Comparison of ENCODE assay signal across 8 mouse cellular contexts in genomic region chr16:94371301-94371931, GRCm38 (mm10). TPM values are rescaled to one million over a fixed set of nuclear protein-coding genes. Genes with fewer than 3 reads are reported as not detected.
DNase-seq lines count a peak whose midpoint lies in the region; ATAC-seq lines count a peak whose summit lies in the region.

Pigp (minus strand) TSS chr16:94371842.

- no peaks in the 10 kb centered on the region for H3K36me3 ChIP-seq in embryonic facial prominence, embryonic 12.5 days
- peaks cover 2% of the 10 kb centered on the region; the same call in 1 of the 2 replicates for H3K36me3 ChIP-seq in kidney, embryonic 14.5 days (ENCODE audit: control insufficient read depth, insufficient read depth, low read length)
- H3K36me3 ChIP-seq in liver, embryonic 12.5 days, result no peaks in the 10 kb centered on the region; the same call in 1 of the 2 replicates

- DNase-seq in CD4-positive helper T cell, adult 2 months (ENCODE audit: low read depth, low spot score), result peak; percentile 86
- DNase-seq in adipocyte (ENCODE audit: low spot score), result peak; percentile 87
- peak; percentile 32 to 46 for DNase-seq in heart, adult 9 months (ENCODE audit: low spot score in 2 of 2)
- peak; percentile 85 for DNase-seq in neural tube, embryonic 10.5 days (ENCODE audit: extremely low spot score, low spot score)
- DNase-seq in urinary bladder, postnatal 4 days (ENCODE audit: low spot score in 2 of 2), result peak; percentile 57 to 62

- no peaks in the 10 kb centered on the region for H3K9me3 ChIP-seq in embryonic facial prominence, embryonic 12.5 days
- no peaks in the 10 kb centered on the region for H3K9me3 ChIP-seq in kidney, embryonic 14.5 days (ENCODE audit: control insufficient read depth, low read length)
- no peaks in the 10 kb centered on the region for H3K9me3 ChIP-seq in liver, embryonic 12.5 days (replicated peaks)

- H3K4me2 ChIP-seq in embryonic facial prominence, embryonic 12.5 days (replicated peaks), result peak within 1 kb of the TSS; percentile 67
- peak within 1 kb of the TSS; percentile 57 for H3K4me2 ChIP-seq in kidney, embryonic 14.5 days (replicated peaks; ENCODE audit: low read depth, low read length)
- peak within 1 kb of the TSS; percentile 100 for H3K4me2 ChIP-seq in liver, embryonic 12.5 days

- H3K27ac ChIP-seq in embryonic facial prominence, embryonic 12.5 days, result peak within 1 kb of the TSS; percentile 97
- peak within 1 kb of the TSS; percentile 92 for H3K27ac ChIP-seq in kidney, embryonic 14.5 days (ENCODE audit: low read depth, low read length)
- H3K27ac ChIP-seq in liver, embryonic 12.5 days, result peak within 1 kb of the TSS; percentile 86

- under 1% methylated on average over 41 of the region's 43 CpGs for whole genome bisulfite sequencing in embryonic facial prominence, embryonic 12.5 days
- under 1% methylated on average over 43 of the region's 43 CpGs for WGBS in kidney, embryonic 14.5 days
- WGBS in liver, embryonic 12.5 days (ENCODE audit: insufficient replicate concordance), result under 1% methylated on average over 40 of the region's 43 CpGs

- peak; percentile 84 for ATAC-seq in embryonic facial prominence, embryonic 12.5 days (ENCODE audit: insufficient number of reproducible peaks, insufficient read depth, low FRiP score, low TSS enrichment)
- peak; percentile 87 for ATAC-seq in kidney, embryonic 14.5 days (ENCODE audit: low FRiP score, low TSS enrichment)
- peak; percentile 70 for ATAC-seq in liver, embryonic 12.5 days

- peaks cover 22% of the 10 kb centered on the region for H3K4me1 ChIP-seq in embryonic facial prominence, embryonic 12.5 days
- H3K4me1 ChIP-seq in kidney, embryonic 14.5 days (ENCODE audit: control insufficient read depth, insufficient read depth, low read length), result peaks cover 18% of the 10 kb centered on the region
- H3K4me1 ChIP-seq in liver, embryonic 12.5 days, result peaks cover 40% of the 10 kb centered on the region

- H3K9ac ChIP-seq in embryonic facial prominence, embryonic 12.5 days, result peak within 1 kb of the TSS; percentile 90
- H3K9ac ChIP-seq in kidney, embryonic 14.5 days (ENCODE audit: low read depth, low read length), result peak within 1 kb of the TSS; percentile 83
- peak within 1 kb of the TSS; percentile 85 for H3K9ac ChIP-seq in liver, embryonic 12.5 days

- no peaks in the 10 kb centered on the region for H3K27me3 ChIP-seq in embryonic facial prominence, embryonic 12.5 days
- H3K27me3 ChIP-seq in kidney, embryonic 14.5 days (ENCODE audit: control insufficient read depth, insufficient read depth, low read length), result no peaks in the 10 kb centered on the region
- no peaks in the 10 kb centered on the region for H3K27me3 ChIP-seq in liver, embryonic 12.5 days (replicated peaks)

- H3K4me3 ChIP-seq in embryonic facial prominence, embryonic 12.5 days, result peak within 1 kb of the TSS; percentile 87
- peak within 1 kb of the TSS; percentile 69 for H3K4me3 ChIP-seq in kidney, embryonic 14.5 days (ENCODE audit: low read length)
- peak within 1 kb of the TSS; percentile 87 for H3K4me3 ChIP-seq in liver, embryonic 12.5 days

RNA-seq across cellular contexts. Expression of gene Pigp, which starts in this region (rescaled TPM):
- 103 and 105 TPM in 2 replicates for polyA plus RNA-seq in embryonic facial prominence, embryonic 12.5 days (2016; fragmentation: Nextera tagmentation; extraction: Ambion mirVana)
- polyA plus RNA-seq in kidney, embryonic 14.5 days (2014; fragmentation: Nextera tagmentation; extraction: Ambion mirVana), result 85.6 and 162 TPM in 2 replicates
- polyA plus RNA-seq in liver, embryonic 12.5 days (2016; fragmentation: Nextera tagmentation; extraction: Ambion mirVana), result 52.3 and 53.7 TPM in 2 replicates

Comparison
In these comparisons a context has a peak if more than half of its experiments do, and no peak if none do; other contexts are left out.
1. Peak in every context shown above with its lines: DNase-seq, ATAC-seq, H3K4me3 ChIP-seq and H3K27ac ChIP-seq.